Mouse (Mus musculus) CD4-positive, CD25-positive, alpha-beta regulatory T cell (primary cell): Measurements from ENCODE around the gene Zfp174. TPM values are rescaled to one million over a fixed set of nuclear protein-coding genes. Genes with fewer than 3 reads are reported as not detected.

Experiments used
- polyA plus RNA-seq: library from polyadenylated mRNA; unstranded; fragments of 100-300 nt; shearing (Covaris generic); gene quantifications from one replicate; pipeline ENCODE4 v1.2.1, GENCODE M21; 2017

Gene Zfp174
- polyA plus RNA-seq: 0.93 TPM

DNA sequence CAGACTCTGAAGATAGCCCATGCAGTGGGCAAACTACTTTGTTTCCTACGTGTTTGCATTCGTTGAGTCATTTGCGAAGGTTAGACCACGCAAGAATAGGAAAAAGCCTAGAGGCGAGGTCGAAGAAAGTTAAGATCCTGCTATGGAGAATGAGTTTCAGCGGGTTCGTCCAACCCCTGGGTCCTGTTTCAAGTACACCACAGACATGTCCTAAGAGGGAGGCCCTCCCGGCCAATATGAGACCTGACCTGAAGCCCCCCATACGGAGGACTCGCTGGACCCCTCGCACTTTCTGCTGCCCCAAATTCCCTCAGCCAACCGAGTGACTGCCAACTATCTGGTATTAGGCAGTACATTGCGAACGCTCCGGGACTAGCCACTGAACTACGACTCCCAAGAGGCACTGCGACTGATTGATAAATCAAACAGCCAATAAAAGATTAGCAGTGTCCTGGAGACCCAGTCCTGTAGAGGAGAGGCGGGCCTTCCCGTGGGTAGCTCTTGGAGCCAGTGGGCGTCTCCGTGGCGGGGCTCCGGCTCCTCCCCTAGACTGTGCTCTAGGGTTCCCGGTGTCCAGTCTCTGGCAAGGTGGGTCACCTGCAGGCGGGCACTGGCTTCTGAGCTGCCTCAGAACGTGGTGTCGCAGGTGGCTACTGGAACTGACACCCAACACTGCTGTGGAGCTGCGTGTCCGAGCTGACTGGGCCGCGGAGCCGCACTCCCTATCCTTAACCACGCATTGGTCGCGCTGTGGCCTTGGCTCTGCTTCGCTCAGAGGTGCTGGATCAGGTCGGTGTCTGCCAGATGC, at the start of gene Zfp174:
Gene Zfp174, plus strand, starts transcription at position 558 of the 808 bp plus-strand sequence.

DNA sequence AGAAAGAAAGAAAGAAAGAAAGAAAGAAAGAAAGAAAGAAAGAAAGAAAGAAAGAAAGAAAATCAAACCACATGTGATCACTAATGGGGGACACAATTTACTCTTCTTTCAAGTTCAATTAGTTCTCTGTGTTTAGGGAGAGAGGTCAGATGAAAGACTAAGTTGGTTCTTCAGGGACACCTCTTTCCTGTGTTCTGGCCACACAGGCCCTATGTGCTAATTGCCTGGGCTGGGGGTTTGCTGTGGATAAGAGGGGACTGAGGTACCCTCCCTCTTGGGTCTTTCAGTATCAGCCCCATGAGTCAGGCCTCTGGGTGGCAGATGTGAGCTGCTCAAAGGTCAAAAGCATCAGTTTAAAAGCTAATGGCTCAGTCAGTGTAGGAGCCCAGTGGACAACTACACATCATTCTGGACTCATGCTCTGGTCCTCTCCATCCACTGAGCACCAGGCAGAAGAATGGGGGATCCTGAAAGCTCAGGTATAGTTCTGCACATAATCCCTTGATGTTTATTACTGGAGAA, 16.4 kb upstream of the Zfp174 start, which contains the start of gene Olfr15:
Gene Olfr15, plus strand, starts transcription at position 291 of the 522 bp plus-strand sequence.

GRCm38 (mm10) chr16:3872216-3873047, 25.4 kb downstream of the Zfp174 start, which contains the start of gene Naa60:
TSS of gene Naa60 (plus strand) at chr16:3872375.

DNA sequence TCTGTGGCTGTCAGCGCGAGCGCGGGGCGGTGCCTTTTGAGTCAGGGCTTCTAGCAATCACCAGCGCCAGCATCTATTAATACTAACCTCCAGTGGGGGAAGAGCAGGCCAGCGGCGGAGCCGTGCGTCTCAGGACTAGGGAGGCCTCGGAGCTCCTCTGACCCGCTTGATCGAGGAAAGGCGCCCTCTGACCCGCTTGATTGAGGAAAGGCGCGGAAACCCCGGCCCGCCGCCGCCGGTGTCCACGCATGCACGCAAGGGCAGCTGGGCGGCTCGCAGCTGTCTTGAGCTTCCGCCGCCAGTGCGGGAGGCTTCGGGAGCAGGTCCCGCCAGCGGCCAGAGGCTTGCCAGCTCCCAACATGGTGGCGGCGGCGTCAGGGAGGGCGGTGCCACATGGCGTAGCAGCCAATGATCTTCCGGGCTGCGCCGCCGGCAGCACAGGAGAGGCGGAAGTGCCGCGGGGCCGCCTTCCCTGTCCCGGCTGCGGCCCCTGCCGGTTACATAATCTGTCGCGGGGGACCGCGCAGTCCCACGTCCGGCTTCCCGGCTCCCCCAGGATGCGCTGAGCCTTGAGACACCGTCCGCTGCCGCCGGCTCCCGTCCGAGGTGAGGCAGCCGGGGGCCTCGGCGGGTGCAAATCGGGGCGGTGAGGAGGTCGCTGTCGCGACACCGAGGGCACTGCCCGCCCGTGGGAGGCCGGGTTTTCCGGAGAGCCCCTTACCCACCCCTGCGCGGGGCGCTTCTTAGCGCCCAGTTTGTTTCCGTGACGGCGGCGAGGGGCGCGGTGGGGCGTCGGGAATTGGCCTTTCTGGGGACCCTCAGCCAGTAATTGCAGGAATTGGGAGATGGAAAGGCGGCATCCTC, 37.4 kb downstream of the Zfp174 start, which contains the start of the genes Zfp597 and Gm20695:
Gene Zfp597, minus strand, starts transcription at position 361 of the 864 bp plus-strand sequence.
Gene Gm20695, plus strand, starts transcription at position 448 of the 864 bp plus-strand sequence.

Other genes starting within 250 kb of the Zfp174 start
- gene Mefv, start 129.2 kb upstream of the Zfp174 start, polyA plus RNA-seq: not detected
- gene Zfp263, start 103.2 kb upstream of the Zfp174 start, polyA plus RNA-seq: 66.1 TPM
- 0.13 TPM for gene Olfr15, start 16.4 kb upstream of the Zfp174 start, polyA plus RNA-seq
- 123 TPM for gene Naa60, start 25.1 kb downstream of the Zfp174 start, polyA plus RNA-seq
- 14.5 TPM for gene Zfp597, start 37.3 kb downstream of the Zfp174 start, polyA plus RNA-seq
- gene Gm20695, start 37.4 kb downstream of the Zfp174 start, polyA plus RNA-seq: 1.3 TPM
- gene 1700037C18Rik, start 61.4 kb downstream of the Zfp174 start, polyA plus RNA-seq: 11.6 TPM
- 30.3 TPM for gene Cluap1, start 61.5 kb downstream of the Zfp174 start, polyA plus RNA-seq
- gene Nlrc3, start 129.4 kb downstream of the Zfp174 start, polyA plus RNA-seq: 61.6 TPM
- gene Slx4, start 156.5 kb downstream of the Zfp174 start, polyA plus RNA-seq: 32.7 TPM
- gene Dnase1, start 189.7 kb downstream of the Zfp174 start, polyA plus RNA-seq: 14.7 TPM
- 78.0 TPM for gene Trap1, start 230.6 kb downstream of the Zfp174 start, polyA plus RNA-seq